Mouse (Mus musculus): ENCODE data around the gene Disc1. TPM values are rescaled to one million over a fixed set of nuclear protein-coding genes. Genes with fewer than 3 reads are reported as not detected.

The Disc1 gene
- polyA plus RNA-seq, 1 experiment from 2014 or later, result 2.3 TPM

GRCm38 (mm10) chr8:125174851-125175250 is 120.9 kb downstream of the Disc1 start:
- Histone ChIP-seq H3K4me2 (ENCODE audit: low read depth, low read length) (no peak overlapping the region), H3K4me1 (ENCODE audit: control insufficient read depth, insufficient read depth, low read length) (peaks cover 19% of the 10 kb centered on the region), H3K36me3 (ENCODE audit: control insufficient read depth, insufficient read depth) (no peaks in the 10 kb centered on the region; the same call in 1 of the 2 replicates), H3K9me3 (replicated peaks; ENCODE audit: control insufficient read depth, low read length) (no peaks in the 10 kb centered on the region), H3K4me3 (ENCODE audit: low read length) (no peak overlapping the region), H3K27ac (ENCODE audit: low read length) (peak overlapping the region; percentile 87), H3K27me3 (ENCODE audit: control insufficient read depth, insufficient read depth, low read length) (no peaks in the 10 kb centered on the region), H3K9ac (ENCODE audit: low read length) (no peak overlapping the region)
- WGBS, result 17% methylated on average over 4 of the region's 4 CpGs
- peak; percentile 93 for ATAC-seq (replicated peaks; ENCODE audit: extremely low read depth, insufficient read depth, low FRiP score)

GRCm38 (mm10) chr8:125175661-125176060 is 121.7 kb downstream of the Disc1 start:
- 71% methylated on average over 4 of the region's 4 CpGs for WGBS
- ATAC-seq (replicated peaks; ENCODE audit: extremely low read depth, insufficient read depth, low FRiP score), result no peak
- no peaks in the 10 kb centered on the region; the same call in 1 of the 2 replicates for H3K36me3 ChIP-seq (ENCODE audit: control insufficient read depth, insufficient read depth)
- H3K4me1 ChIP-seq (ENCODE audit: control insufficient read depth, insufficient read depth, low read length), result peaks cover 19% of the 10 kb centered on the region
- no peaks in the 10 kb centered on the region for H3K27me3 ChIP-seq (ENCODE audit: control insufficient read depth, insufficient read depth, low read length)
- no peak overlapping the region for H3K9ac ChIP-seq (ENCODE audit: low read length)
- H3K4me3 ChIP-seq (ENCODE audit: low read length), result no peak overlapping the region
- peak overlapping the region; percentile 87 for H3K27ac ChIP-seq (ENCODE audit: low read length)
- H3K4me2 ChIP-seq (ENCODE audit: low read depth, low read length), result no peak overlapping the region
- no peaks in the 10 kb centered on the region for H3K9me3 ChIP-seq (replicated peaks; ENCODE audit: control insufficient read depth, low read length)

- no peak overlapping the region for H3K9ac ChIP-seq (ENCODE audit: low read length)
- H3K9me3 ChIP-seq (replicated peaks; ENCODE audit: control insufficient read depth, low read length), result no peaks in the 10 kb centered on the region
- no peaks in the 10 kb centered on the region; the same call in 1 of the 2 replicates for H3K36me3 ChIP-seq (ENCODE audit: control insufficient read depth, insufficient read depth)
- H3K4me1 ChIP-seq (ENCODE audit: control insufficient read depth, insufficient read depth, low read length), result peaks cover 19% of the 10 kb centered on the region
- WGBS, result 83% methylated on average over 6 of the region's 6 CpGs
- H3K4me2 ChIP-seq (ENCODE audit: low read depth, low read length), result no peak overlapping the region
- no peak for ATAC-seq (replicated peaks; ENCODE audit: extremely low read depth, insufficient read depth, low FRiP score)
- no peak overlapping the region for H3K27ac ChIP-seq (ENCODE audit: low read length)
- H3K4me3 ChIP-seq (ENCODE audit: low read length), result no peak overlapping the region
- H3K27me3 ChIP-seq (ENCODE audit: control insufficient read depth, insufficient read depth, low read length), result no peaks in the 10 kb centered on the region
Measured at GRCm38 (mm10) chr8:125177091-125177490, 123.1 kb downstream of the Disc1 start.

- no peaks in the 10 kb centered on the region for H3K9me3 ChIP-seq (replicated peaks; ENCODE audit: control insufficient read depth, low read length)
- H3K27me3 ChIP-seq (ENCODE audit: control insufficient read depth, insufficient read depth, low read length), result no peaks in the 10 kb centered on the region
- no peak overlapping the region for H3K9ac ChIP-seq (ENCODE audit: low read length)
- H3K4me2 ChIP-seq (ENCODE audit: low read depth, low read length), result no peak overlapping the region
- 55% methylated on average over 8 of the region's 8 CpGs for WGBS
- H3K4me3 ChIP-seq (ENCODE audit: low read length), result no peak overlapping the region
- no peak overlapping the region for H3K27ac ChIP-seq (ENCODE audit: low read length)
- peaks cover 19% of the 10 kb centered on the region for H3K4me1 ChIP-seq (ENCODE audit: control insufficient read depth, insufficient read depth, low read length)
- no peak for ATAC-seq (replicated peaks; ENCODE audit: extremely low read depth, insufficient read depth, low FRiP score)
- no peaks in the 10 kb centered on the region; the same call in 1 of the 2 replicates for H3K36me3 ChIP-seq (ENCODE audit: control insufficient read depth, insufficient read depth)
Measured at GRCm38 (mm10) chr8:125177958-125178357, 124.0 kb downstream of the Disc1 start.

GRCm38 (mm10) chr8:125183548-125184451 is 129.8 kb downstream of the Disc1 start:
- WGBS, result 23% methylated on average over 17 of the region's 17 CpGs
- Histone ChIP-seq H3K36me3 (ENCODE audit: control insufficient read depth, insufficient read depth) (no peaks in the 10 kb centered on the region; the same call in 1 of the 2 replicates), H3K4me2 (ENCODE audit: low read depth, low read length) (no peak overlapping the region), H3K9me3 (replicated peaks; ENCODE audit: control insufficient read depth, low read length) (no peaks in the 10 kb centered on the region), H3K27ac (ENCODE audit: low read length) (no peak overlapping the region), H3K4me3 (ENCODE audit: low read length) (no peak overlapping the region), H3K9ac (ENCODE audit: low read length) (no peak overlapping the region), H3K27me3 (ENCODE audit: control insufficient read depth, insufficient read depth, low read length) (no peaks in the 10 kb centered on the region), H3K4me1 (ENCODE audit: control insufficient read depth, insufficient read depth, low read length) (peaks cover 4% of the 10 kb centered on the region; the same call in 1 of the 2 replicates)
- peak; percentile 56 for ATAC-seq (replicated peaks; ENCODE audit: extremely low read depth, insufficient read depth, low FRiP score)

- Histone ChIP-seq H3K4me3 (ENCODE audit: low read length) (no peak overlapping the region), H3K27ac (ENCODE audit: low read length) (no peak overlapping the region), H3K36me3 (ENCODE audit: control insufficient read depth, insufficient read depth) (no peaks in the 10 kb centered on the region), H3K9me3 (replicated peaks; ENCODE audit: control insufficient read depth, low read length) (no peaks in the 10 kb centered on the region), H3K4me1 (ENCODE audit: control insufficient read depth, insufficient read depth, low read length) (peaks cover 4% of the 10 kb centered on the region; the same call in 1 of the 2 replicates), H3K4me2 (ENCODE audit: low read depth, low read length) (no peak overlapping the region), H3K27me3 (ENCODE audit: control insufficient read depth, insufficient read depth, low read length) (no peaks in the 10 kb centered on the region), H3K9ac (ENCODE audit: low read length) (no peak overlapping the region)
- 68% methylated on average over 9 of the region's 9 CpGs for WGBS
- ATAC-seq (replicated peaks; ENCODE audit: extremely low read depth, insufficient read depth, low FRiP score), result no peak
Measured at GRCm38 (mm10) chr8:125184452-125184817, 130.4 kb downstream of the Disc1 start.

DNA sequence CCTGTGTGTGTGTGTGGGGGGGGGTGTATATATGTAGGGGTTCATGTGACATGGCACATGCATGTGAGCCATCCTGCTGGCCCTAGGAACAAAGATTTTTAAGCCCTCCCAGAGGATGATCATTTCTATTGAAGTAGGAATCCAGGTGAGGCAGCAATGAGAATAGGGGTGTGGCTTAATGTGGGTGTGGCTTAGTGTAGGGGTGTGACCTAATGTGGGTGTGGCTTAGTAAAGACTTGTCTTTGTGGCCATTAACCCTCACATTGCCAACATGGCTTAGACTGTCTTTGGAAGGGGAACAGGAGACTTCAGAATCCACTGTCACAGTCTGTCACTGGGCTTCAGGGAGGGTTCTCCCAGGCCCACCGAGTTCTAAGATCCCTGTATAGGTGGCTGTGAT is 130.9 kb downstream of the Disc1 start:
- H3K4me1 ChIP-seq (ENCODE audit: control insufficient read depth, insufficient read depth, low read length), result peaks cover 4% of the 10 kb centered on the region; the same call in 1 of the 2 replicates
- no peaks in the 10 kb centered on the region for H3K9me3 ChIP-seq (replicated peaks; ENCODE audit: control insufficient read depth, low read length)
- ATAC-seq (replicated peaks; ENCODE audit: extremely low read depth, insufficient read depth, low FRiP score), result no peak
- no peaks in the 10 kb centered on the region for H3K36me3 ChIP-seq (ENCODE audit: control insufficient read depth, insufficient read depth)
- H3K4me2 ChIP-seq (ENCODE audit: low read depth, low read length), result no peak overlapping the region
- no peak overlapping the region for H3K9ac ChIP-seq (ENCODE audit: low read length)
- no peak overlapping the region for H3K4me3 ChIP-seq (ENCODE audit: low read length)
- WGBS, result 67% methylated on average over 1 of the region's 1 CpGs
- no peak overlapping the region for H3K27ac ChIP-seq (ENCODE audit: low read length)
- H3K27me3 ChIP-seq (ENCODE audit: control insufficient read depth, insufficient read depth, low read length), result no peaks in the 10 kb centered on the region

DNA sequence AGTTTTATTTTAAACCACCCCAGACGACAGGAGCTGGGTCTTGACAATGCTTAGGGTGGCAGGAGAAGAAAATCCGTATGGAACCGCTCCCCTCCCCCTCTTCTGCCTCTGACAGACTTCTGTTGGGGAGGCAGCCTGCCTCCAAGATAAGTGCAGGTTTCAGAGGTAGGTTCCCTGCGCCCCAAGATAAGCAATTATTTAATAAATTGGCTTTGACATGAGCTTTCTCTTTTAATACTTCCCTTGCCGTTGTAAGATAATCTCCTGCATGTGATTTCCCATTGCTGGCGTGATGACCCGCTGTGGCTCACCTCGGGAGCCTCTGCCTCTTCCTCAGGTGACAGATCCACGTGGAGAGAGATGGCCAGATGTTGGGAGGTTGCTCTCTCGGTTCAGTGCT is 133.0 kb downstream of the Disc1 start:
- H3K4me1 ChIP-seq (ENCODE audit: control insufficient read depth, insufficient read depth, low read length), result peaks cover 4% of the 10 kb centered on the region; the same call in 1 of the 2 replicates
- H3K9ac ChIP-seq (ENCODE audit: low read length), result peak overlapping the region; percentile 30; the same call in 1 of the 2 replicates
- no peaks in the 10 kb centered on the region for H3K36me3 ChIP-seq (ENCODE audit: control insufficient read depth, insufficient read depth)
- H3K4me3 ChIP-seq (ENCODE audit: low read length), result peak overlapping the region; percentile 19
- WGBS, result 17% methylated on average over 10 of the region's 10 CpGs
- no peaks in the 10 kb centered on the region for H3K9me3 ChIP-seq (replicated peaks; ENCODE audit: control insufficient read depth, low read length)
- no peaks in the 10 kb centered on the region for H3K27me3 ChIP-seq (ENCODE audit: control insufficient read depth, insufficient read depth, low read length)
- peak overlapping the region; percentile 48 for H3K4me2 ChIP-seq (ENCODE audit: low read depth, low read length)
- no peak overlapping the region for H3K27ac ChIP-seq (ENCODE audit: low read length)
- ATAC-seq (replicated peaks; ENCODE audit: extremely low read depth, insufficient read depth, low FRiP score), result no peak

GRCm38 (mm10) chr8:125193701-125194100 is 139.7 kb downstream of the Disc1 start:
- H3K27me3 ChIP-seq (ENCODE audit: control insufficient read depth, insufficient read depth, low read length), result no peaks in the 10 kb centered on the region
- H3K4me2 ChIP-seq (ENCODE audit: low read depth, low read length), result no peak overlapping the region
- WGBS, result 70% methylated on average over 5 of the region's 5 CpGs

More at GRCm38 (mm10) chr8:125193701-125194100, 139.7 kb downstream of the Disc1 start:
- ATAC-seq (replicated peaks; ENCODE audit: extremely low read depth, insufficient read depth, low FRiP score), result no peak
- Histone ChIP-seq H3K4me1 (ENCODE audit: control insufficient read depth, insufficient read depth, low read length) (peaks cover 9% of the 10 kb centered on the region), H3K9ac (ENCODE audit: low read length) (no peak overlapping the region), H3K36me3 (ENCODE audit: control insufficient read depth, insufficient read depth) (no peaks in the 10 kb centered on the region), H3K27ac (ENCODE audit: low read length) (no peak overlapping the region), H3K9me3 (replicated peaks; ENCODE audit: control insufficient read depth, low read length) (no peaks in the 10 kb centered on the region), H3K4me3 (ENCODE audit: low read length) (no peak overlapping the region)

All from heart, embryonic 16.5 days (tissue).